Mouse (Mus musculus): ENCODE results near the gene Hoxd10. TPM values are rescaled to one million over a fixed set of nuclear protein-coding genes. Genes with fewer than 3 reads are reported as not detected.

Hoxd10 gene
- polyA plus RNA-seq, 2 experiments from 2014 or later: not detected

DNA sequence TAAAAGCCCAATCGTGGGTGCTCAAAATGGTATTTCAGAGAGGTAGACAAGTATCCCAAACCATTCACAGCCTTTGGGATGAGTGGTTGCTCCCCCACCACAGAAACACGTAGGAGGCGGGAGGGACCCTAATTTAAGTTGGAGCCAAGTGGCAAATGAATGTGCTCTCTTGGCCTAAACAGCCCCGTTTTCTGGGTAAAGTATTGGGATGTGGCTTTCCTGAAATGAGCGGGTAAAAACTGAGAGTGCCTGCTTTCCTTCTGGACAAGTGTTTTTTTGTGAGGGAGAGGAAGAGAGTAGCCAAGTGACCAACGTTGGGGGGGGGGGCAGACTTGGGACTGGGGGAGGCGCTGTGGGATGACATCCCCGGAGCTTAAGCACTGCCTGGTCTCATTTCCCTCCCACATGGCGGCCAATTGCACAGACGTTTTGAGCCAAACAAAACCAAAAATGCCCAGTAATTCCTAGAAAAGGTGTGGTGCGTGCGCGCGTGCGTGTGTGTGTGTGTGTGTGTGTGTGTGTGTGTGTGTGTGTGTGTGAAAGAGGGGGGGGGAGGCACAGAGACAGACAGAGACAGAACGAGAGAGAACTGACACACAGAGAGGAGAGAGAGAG lies 19.3 kb downstream of the Hoxd10 start:
- no peak for ATAC-seq

DNA sequence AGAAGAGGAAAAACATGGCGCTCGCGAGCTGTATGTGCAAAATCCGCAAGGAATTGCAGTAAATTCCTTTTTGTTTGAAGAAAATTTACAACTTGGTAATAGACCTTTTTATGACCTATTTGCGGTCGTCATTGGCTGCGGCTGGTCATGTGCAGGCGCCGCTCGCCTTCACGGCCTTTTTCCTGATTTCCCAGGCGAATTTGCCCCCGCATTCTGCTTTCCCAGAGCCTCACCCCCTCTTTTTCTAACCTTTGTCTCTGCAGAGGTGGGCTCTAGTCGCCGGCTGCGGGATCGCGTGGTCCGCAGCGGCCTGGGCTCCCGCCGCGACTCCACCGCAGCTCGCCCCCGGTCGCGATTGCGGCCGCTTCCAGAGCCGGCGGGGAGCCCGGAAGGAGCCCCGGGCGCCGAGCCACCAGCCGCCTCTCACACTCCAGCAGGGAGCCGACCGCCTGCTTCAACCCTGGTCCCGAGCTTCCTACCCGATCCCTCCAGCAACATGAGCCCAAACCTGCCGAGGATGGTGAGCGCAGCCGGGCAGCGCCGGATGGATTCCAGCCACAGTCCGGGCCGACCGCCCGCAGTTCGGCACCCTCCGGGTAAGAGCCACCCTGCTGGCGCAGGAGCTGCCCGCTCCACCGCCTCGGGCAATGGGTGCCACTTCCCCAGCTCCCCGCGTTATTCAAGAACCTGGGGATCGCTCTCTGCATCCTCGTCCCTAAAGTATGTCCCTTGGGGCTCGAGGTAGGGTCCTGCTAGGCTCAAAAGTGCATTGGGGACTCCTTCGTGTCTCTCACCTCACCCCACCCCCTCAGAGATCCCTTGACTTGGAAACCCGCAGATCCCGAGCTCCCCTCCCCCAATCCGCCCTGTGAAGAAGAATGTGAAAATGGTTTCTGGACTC lies 20.2 kb downstream of the Hoxd10 start, which contains the start of the genes Hoxd3 and Hoxd4:
TSS of gene Hoxd3 (plus strand) at position 207 of the 901 bp plus-strand sequence.
TSS of gene Hoxd4 (plus strand) at position 209 of the 901 bp plus-strand sequence.
- no peak for ATAC-seq

DNA sequence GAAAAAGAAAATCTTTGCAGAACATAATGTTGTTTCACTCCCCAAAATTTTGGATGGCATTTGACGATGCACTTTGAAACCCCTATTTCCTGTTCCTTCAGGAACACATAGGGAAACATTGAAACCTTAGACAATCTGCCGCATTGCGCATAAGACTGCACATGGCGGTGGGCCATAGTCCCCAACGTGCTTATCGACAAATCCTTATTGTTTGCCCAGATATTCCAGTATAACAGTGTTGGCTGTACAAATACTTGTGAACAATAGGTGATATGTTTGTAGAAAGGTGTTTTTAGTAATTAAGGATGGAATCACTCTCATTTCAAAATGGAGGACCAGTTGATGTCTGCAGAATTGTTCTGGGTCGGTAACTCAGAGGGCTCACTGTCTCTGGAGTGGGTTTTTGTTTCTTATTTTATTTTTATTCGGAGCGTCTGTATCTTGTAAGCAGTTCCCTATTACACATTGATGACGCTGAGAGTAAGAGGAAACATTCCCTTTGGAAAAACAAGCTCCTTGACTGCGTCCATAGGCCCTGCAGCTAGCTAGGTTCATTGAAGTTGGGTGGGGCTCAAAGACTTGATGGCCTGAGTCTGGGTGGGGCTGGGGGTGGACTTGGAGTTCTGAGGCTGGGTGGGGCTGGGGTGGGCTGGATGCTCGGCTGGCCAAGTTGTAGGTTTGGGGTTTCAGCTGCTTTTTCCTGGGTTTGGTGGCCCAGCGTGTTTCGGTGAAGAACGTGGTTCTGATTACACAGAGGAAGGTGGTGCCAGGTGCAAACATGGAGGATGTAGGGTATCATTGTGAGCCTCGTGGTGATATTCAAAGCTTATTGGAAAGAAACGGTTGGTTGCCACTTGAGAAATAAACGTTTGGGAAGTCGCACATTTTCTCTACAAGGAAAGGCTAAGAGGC lies 21.8 kb downstream of the Hoxd10 start:
- no peak for ATAC-seq

DNA sequence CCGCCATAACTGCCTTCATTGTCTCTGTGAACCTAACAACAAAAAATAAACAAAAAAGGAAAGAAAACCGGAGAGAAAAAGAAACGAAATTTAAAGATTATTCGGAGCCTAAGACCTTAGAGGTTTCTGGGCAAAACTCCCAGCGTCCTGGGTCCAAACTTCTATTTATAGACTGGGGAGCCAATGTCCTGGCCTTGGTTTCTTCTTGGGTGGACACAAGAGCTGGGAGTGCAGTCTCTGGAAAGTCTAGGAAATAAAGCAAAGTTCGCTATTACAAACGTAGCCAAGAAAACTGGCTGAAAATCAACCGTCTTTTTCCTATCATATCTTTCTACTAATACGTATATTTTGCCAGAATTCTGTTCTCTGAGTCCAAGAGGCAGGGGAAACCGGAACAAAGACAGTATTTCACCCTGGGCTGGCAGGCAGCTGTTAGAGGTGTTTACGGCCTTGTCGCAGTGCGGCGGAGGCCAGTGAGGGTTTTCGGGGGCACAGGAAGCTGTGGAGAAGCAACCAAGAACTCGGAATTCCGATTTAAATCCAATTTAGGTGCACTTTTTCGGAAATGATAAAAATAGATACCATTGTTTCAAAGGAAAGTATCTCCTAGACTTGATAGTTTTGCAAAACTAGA lies 22.5 kb downstream of the Hoxd10 start:
- no peak for ATAC-seq

DNA sequence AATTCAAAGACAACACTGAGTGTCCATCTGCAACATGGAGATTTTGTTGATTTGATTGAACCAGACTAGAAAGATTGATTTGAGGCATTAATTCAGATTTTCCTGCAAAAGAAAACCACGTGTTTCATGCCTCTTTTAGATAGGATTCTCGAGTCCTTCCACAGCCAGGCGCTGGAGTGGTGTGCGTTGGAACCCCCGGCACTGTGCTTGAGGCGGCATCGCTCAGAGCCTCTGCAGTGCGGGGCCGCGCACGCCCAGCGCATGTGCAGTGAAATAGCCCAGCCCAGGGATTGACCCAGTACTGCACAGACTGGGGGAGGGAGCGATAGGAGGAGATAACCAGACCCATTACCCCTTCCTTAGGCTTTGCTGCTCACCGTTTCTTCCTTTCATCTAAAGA lies 23.2 kb downstream of the Hoxd10 start:
- ATAC-seq: no peak

DNA sequence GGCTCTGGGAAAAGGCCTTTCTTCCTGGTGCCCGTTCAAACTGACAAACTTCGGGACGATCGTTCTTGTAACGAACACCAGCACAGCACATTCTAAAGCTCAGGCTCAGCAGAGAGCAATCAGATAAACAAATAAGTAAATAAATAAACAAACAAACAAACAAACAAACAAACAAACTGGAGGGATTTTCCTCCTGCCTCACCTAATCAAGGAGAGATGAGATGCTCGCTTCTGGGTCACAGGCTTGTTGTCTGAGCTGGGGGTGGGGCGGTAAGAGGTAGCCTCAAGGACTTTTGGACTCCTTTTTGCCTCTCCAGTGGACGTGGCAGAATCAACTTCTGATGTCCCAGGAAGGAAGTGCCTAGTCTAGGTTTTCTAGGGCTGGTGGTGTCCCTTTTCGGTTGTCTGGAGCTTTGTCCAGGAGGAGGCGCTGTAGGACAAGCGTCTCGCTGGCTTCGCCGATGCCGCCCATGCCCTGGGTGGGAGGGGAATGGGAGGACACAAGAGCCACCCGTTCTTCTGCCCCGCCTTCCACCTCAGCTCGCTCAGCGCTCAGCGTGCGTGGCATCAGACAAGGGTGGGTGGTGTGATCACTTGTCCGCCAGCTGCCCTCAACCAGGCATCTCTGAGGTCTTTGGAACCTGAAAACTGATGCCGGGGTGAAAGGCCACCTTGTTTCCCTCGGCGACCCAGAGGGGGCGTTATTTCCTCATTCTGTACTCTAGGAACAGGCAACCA lies 23.9 kb downstream of the Hoxd10 start:
- ATAC-seq: peak; percentile 69

DNA sequence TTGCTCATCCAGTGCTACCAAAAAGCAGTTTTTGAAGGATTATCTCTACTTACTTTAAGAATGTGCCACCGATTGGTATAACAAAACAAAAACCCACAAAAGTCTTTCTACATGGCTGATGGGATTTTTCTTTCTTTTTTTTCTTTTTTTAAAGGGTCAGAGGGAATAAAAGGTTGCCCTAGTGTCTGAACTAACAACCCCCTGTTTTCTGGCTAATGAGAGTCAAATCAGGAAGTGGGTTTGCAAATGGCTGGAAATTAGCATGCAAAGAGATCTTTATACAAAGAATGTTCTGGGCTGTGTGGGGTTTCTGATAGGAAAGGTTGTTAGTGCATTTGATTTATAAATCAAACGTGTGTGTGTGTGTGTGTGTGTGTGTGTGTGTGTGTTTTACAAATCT lies 28.7 kb downstream of the Hoxd10 start:
- ATAC-seq: no peak

DNA sequence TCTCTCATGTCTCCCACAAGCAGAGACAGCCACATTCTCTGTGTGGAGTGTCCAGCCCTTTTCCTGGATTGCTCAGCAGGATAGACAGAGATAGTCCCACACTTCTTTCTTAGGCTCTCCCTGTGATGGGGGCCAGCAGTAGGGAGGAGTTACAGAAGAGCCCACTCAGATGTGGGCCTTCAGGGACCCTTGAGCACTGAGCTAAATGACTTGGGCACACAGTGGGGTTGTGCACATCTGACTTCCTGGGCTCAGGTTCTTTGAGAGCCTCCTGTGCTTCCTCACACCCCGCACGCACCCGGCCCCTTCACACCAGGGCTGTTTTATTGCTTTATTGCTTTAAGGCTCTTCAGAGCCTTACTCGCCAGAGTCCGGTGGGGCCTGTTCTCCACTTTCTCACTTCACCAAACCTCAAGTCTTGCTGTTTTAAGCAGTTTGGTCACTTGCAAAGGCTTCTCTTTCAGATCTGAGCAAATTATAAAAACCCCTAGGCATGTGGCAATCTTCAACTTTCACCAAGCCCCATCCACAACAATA lies 29.3 kb downstream of the Hoxd10 start:
- no peak for ATAC-seq

DNA sequence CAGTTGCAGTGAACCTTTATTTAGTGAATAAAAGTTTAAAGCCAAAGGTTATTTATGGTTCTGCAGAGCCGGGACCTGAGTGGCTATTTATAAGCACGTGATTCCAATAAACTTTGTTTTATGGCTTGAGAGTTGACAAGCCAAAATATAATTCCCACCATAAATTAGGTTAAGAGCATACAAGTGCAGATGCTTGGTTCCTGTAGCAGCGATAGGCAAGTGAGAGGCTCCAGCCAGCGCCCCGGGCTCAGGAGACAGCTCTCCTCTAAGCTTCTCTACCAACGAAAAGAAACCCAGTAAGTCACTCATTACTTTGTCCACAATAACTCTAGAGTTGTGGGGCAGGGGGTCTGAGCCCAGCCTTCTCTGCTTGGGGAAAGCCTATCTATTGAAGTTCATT lies 30.2 kb downstream of the Hoxd10 start:
- ATAC-seq: no peak

DNA sequence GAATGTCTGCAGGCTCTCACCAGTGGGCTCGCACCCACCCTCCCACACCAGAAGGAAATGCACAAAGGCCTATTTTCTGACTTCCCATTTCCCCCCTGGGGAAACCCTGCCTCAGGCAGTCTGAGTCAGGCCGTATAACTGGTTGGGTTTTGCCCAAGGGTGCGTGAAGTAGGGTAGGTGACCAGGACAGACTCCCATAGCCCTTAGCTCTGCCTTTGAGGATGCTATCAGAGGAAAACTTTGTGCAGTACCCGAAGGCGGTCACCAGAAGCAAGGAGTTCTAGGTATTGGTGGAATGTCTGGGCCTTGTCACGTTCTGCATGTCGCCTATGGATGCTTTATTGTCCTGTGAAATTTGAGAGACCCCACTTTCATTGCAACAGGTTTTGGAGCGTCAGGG lies 31.2 kb downstream of the Hoxd10 start:
- ATAC-seq: no peak

DNA sequence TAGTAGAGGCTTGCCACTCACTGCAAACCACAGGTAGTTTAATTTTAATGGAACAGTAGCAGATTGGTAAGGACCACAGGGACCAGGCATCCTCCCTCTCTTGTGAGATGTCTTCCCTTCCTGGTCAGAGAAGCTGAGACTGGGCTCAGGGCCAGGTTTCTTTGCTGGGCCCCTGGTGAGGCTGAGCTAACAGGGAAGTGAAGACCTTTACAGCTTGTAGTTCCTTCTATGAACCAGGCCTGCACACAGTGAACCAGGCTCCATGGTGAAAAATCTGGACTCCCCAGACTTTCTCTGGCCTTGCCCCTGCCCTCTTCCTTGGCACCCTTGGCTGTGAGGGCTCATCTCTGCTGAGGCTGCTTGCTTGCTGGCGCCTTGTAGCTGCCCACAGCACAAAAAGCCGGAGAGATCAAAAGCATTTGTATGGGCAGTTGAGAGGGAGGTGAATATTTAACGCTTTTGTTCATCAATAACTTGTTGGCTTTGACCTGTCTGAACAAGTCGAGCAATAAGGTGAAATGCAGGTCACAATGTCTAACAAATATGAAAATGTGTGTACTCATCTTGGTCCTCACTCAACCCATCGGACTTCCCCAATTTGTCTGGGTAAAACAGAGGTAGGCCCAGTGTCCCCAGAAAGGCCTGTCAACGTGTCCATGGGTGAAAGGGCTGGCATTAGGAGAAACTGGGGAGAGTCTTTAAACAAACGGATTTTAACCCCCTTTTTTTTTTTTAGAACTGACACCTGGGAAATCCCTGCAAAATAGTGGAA lies 32.7 kb downstream of the Hoxd10 start:
- no peak for ATAC-seq

DNA sequence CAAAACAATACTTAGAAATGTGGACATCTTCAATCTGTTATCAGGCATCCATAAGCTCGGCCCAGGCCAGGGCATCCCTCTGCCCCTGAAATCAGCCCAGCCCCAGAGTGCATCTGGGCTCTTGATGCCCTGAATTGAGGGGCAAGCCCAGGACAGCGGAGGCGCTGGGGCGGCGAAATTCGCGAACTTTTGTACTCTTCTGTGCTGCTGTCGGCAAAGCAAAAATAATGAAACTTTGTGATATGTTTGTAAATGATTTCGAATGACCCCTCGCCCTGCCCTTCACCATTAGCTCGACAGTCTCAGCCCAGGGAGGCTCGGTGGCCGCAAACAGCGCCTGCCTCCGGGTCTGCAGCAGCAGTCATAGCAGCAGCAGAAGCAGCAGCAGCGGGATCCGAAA lies 33.4 kb downstream of the Hoxd10 start:
- no peak for ATAC-seq

DNA sequence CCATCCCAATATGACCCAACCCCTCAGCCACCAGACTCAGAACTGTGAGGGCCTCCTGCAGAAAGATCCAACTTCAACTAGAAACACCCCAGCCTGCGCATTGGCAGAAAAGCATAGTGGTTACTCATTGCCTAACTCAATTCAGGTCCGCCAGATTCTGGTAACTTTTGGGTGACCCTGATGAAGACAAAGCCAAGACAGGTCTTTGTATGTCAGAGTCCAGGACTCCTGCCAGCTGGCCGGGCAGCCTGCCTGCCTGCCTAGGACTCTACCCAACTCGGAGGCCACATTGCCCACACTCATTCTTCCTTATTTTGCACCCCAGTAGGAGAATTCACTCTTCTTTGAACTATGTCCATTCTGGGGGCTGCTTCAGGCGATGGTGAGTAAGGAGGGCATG lies 34.8 kb downstream of the Hoxd10 start, which contains the start of gene Gm28230:
TSS of gene Gm28230 (plus strand) at position 178 of the 400 bp plus-strand sequence.
- no peak for ATAC-seq

DNA sequence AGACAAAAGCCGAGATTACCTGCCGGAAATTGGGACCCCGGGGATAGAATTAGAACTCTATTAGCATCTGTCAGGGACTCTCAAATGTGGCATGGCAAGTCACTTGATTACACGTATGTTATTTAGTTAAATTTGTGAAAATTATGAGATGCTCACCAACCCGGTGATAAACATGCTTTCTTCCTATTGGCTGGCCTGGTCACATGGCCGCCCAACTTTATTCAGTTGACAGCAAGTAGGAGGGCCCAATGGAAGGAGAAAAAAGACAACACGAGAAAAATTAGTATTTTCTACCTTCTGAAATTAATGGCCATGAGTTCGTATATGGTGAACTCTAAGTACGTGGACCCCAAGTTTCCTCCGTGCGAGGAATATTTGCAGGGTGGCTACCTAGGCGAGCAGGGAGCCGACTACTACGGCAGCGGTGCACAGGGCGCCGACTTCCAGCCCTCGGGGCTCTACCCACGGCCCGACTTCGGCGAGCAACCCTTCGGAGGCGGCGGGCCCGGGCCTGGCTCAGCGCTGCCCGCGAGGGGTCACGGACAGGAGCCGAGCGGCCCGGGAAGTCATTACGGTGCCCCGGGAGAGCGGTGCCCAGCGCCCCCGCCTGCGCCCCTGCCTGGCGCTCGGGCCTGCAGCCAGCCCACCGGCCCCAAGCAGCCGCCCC lies 35.4 kb downstream of the Hoxd10 start:
- ATAC-seq: no peak

DNA sequence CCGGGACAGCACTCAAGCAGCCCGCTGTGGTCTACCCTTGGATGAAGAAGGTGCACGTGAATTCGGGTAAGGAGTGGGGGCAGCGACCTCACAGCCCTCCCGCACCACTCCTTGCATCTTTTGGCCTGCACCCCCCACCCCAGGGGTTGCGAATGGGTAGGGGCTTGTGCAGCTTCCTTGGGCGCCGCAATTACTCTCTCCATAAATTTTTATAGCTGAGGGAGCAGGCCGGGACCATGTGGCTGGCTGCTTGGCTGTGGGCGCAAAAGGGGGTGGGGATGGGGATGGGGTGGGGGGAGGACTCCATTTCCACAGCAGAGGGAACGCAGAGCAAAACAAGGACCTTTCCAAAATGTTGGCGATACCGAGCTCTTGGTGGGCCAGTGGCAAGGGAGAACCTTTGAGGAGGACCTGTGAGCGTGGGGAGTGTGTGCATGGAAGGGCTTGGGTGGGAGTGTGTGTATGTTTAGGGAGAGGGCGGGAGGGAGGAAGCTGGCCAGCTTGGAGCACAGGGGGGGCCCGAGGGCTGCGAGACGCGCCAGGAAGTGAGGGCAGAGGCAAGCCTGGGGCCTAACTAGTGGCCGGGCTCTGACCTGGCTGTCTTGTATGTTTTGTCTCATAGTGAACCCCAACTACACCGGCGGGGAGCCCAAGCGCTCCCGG lies 36.0 kb downstream of the Hoxd10 start:
- ATAC-seq: no peak

DNA sequence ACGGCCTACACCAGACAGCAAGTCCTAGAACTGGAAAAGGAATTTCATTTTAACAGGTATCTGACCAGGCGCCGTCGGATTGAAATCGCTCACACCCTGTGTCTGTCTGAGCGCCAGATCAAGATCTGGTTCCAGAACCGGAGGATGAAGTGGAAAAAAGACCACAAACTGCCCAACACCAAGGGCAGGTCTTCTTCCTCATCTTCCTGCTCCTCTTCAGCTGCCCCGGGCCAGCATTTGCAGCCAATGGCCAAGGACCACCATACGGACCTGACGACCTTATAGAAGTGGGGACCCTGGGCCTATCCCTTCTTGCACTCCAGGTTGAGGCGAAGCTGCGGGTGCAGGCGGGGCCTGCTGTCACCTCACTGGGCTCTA lies 36.6 kb downstream of the Hoxd10 start:
- ATAC-seq: no peak

DNA sequence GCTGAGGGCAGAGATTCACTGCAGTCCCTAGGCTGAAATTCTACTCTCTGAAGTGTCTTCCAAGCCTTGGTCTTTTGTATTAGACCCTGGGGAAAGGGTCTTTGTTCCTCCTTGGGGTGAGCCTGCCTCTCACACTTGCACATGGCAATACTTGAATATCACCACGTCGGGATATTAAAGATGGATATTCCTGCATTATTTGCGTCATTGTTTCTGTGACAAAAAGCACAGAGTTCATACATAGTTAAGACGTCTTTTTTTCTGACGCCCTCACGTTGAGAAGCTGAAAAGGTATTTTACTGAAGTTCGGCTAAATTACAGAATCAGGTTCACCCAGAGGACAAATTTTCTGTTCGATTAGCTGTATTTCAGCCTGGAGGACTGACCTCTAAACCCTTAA lies 38.6 kb downstream of the Hoxd10 start:
- no peak for ATAC-seq

DNA sequence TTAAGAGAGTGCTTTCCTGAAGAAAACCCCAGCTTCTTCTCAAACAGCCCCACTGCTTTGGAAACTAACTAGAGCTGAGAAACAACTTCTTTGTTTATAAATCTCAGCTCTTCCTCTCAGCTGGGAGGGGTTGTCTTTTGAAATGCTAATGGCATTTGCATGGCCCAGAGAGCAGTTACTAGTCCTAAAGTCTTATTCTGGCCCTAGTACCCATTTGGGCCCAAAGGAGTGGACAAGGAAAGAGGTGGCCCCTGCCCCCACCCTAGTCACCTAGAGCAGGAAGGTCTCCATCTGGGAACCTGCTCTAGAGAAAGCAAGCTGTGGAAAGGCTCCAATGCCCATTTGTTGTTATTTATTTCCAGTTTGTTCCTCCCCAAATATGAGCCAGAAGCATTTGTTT lies 39.3 kb downstream of the Hoxd10 start:
- no peak for ATAC-seq

DNA sequence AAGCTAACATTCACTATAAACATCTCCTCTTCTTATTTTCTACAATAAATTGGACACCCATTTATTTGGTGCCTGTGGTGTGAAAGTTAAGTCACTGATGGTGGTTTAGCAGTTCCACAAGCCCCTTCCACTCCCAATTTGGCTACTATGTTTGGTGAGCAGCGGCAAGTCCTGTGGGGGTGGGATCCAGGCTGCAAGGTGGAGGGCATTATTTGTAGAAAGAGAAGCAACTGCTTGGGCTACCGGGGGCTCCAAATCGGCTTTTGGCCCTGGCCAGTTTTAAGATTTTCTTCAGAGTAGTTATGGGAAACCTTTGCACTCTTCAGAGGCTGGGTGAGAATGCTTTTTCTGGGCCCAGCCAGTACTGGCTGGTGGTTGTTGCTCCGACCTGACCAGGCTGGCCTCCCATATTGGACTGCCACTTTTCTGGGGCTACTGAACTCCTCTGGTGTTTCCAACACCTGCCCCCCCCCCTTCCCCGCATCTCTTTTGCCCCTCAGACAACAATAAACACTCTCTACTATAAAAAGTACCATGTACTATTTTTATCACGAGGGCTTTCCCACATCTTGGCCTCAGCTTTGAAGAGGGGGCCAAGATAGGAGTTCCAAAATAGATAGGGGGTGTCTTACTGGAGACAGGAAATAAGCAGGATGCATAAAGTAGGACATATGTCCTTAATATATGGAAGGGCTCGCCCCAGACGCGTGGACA lies 40.2 kb downstream of the Hoxd10 start:
- no peak for ATAC-seq
